Mouse (Mus musculus): ENCODE data around the gene Rpa1. TPM values are rescaled to one million over a fixed set of nuclear protein-coding genes. Genes with fewer than 3 reads are reported as not detected.
A peak's percentile ranks its signal among the peaks of the same experiment; 100 is the strongest.
"Not testable (repeated sequence)": the region's sequence is repeated elsewhere in the genome, so short reads cannot be mapped to it uniquely, and the experiment has no call there.

Rpa1 gene
- polyA plus RNA-seq, 1 experiment, result 17.9 TPM

GRCm38 (mm10) chr11:75319246-75319645 lies 28.9 kb downstream of the Rpa1 start:
- no peak for DNase-seq (ENCODE audit: low read depth)

- no peak for DNase-seq (ENCODE audit: low read depth)
These were observed 29.5 kb downstream of the Rpa1 start for GRCm38 (mm10) chr11:75318351-75319221.

- no peak for DNase-seq (ENCODE audit: low read depth)
These were observed 34.3 kb downstream of the Rpa1 start for GRCm38 (mm10) chr11:75313834-75314233.

- no peak for DNase-seq (ENCODE audit: low read depth)
These were observed 36.4 kb downstream of the Rpa1 start for GRCm38 (mm10) chr11:75311751-75312150.

GRCm38 (mm10) chr11:75310813-75311212 lies 37.3 kb downstream of the Rpa1 start:
- DNase-seq (ENCODE audit: low read depth), result no peak

GRCm38 (mm10) chr11:75308650-75309049 lies 39.5 kb downstream of the Rpa1 start:
- peak; percentile 19 for DNase-seq (ENCODE audit: low read depth)

GRCm38 (mm10) chr11:75304797-75305196 lies 43.3 kb downstream of the Rpa1 start:
- no peak for DNase-seq (ENCODE audit: low read depth)

- DNase-seq (ENCODE audit: low read depth), result no peak
These were observed 47.2 kb downstream of the Rpa1 start for GRCm38 (mm10) chr11:75300954-75301353.

GRCm38 (mm10) chr11:75299786-75300185 lies 48.3 kb downstream of the Rpa1 start:
- no peak for DNase-seq (ENCODE audit: low read depth)

- no peak for DNase-seq (ENCODE audit: low read depth)
These were observed 49.6 kb downstream of the Rpa1 start for GRCm38 (mm10) chr11:75298491-75298890.

- DNase-seq (ENCODE audit: low read depth), result no peak
These were observed 50.5 kb downstream of the Rpa1 start for GRCm38 (mm10) chr11:75297631-75298030.

- DNase-seq (ENCODE audit: low read depth), result no peak
These were observed 51.6 kb downstream of the Rpa1 start for GRCm38 (mm10) chr11:75296406-75297005.

- not testable (repeated sequence) for DNase-seq (ENCODE audit: low read depth)
These were observed 52.6 kb downstream of the Rpa1 start for GRCm38 (mm10) chr11:75295534-75295933.

- no peak for DNase-seq (ENCODE audit: low read depth)
These were observed 53.3 kb downstream of the Rpa1 start for GRCm38 (mm10) chr11:75294862-75295261.

- DNase-seq (ENCODE audit: low read depth), result no peak
These were observed 54.2 kb downstream of the Rpa1 start for GRCm38 (mm10) chr11:75293852-75294361.

- no peak for DNase-seq (ENCODE audit: low read depth)
These were observed 55.8 kb downstream of the Rpa1 start for GRCm38 (mm10) chr11:75292281-75292680.

GRCm38 (mm10) chr11:75291389-75292215 lies 56.5 kb downstream of the Rpa1 start:
- no peak for DNase-seq (ENCODE audit: low read depth)

GRCm38 (mm10) chr11:75290566-75291271 lies 57.4 kb downstream of the Rpa1 start:
- peak; percentile 44 for DNase-seq (ENCODE audit: low read depth)

- no peak for DNase-seq (ENCODE audit: low read depth)
These were observed 59.0 kb downstream of the Rpa1 start for GRCm38 (mm10) chr11:75289120-75289519.

- DNase-seq (ENCODE audit: low read depth), result no peak
These were observed 59.6 kb downstream of the Rpa1 start for GRCm38 (mm10) chr11:75288517-75288916.

GRCm38 (mm10) chr11:75287940-75288339 lies 60.2 kb downstream of the Rpa1 start:
- no peak for DNase-seq (ENCODE audit: low read depth)

Data from gonadal fat pad, adult 2 months (tissue).